8 mouse cellular contexts compared by ENCODE assay signal in genomic region chr13:54469012-54469354, GRCm38 (mm10). TPM values are rescaled to one million over a fixed set of nuclear protein-coding genes. Genes with fewer than 3 reads are reported as not detected.
A peak's percentile ranks its signal among the peaks of the same experiment; 100 is the strongest.
DNase-seq lines count a peak whose midpoint lies in the region; ATAC-seq and TF ChIP-seq lines count a peak whose summit lies in the region.

No protein-coding gene starts in this region.

- TF ChIP-seq POLR2A in lung, adult 2 months (IDR thresholded peaks at IDR 0.05; ENCODE audit: borderline replicate concordance, extremely low read depth, low read depth, low read length) = no peak

- H3K27me3 ChIP-seq in embryonic facial prominence, embryonic 12.5 days = no peaks in the 10 kb centered on the region
- H3K27me3 ChIP-seq in intestine, embryonic 16.5 days (replicated peaks; ENCODE audit: control insufficient read depth, insufficient read depth, low read length) = no peaks in the 10 kb centered on the region
- H3K27me3 ChIP-seq in neural tube, embryonic 14.5 days (ENCODE audit: control insufficient read depth, insufficient read depth, low read length) = no peaks in the 10 kb centered on the region

- peak overlapping the region; percentile 85 for H3K4me2 ChIP-seq in embryonic facial prominence, embryonic 12.5 days (replicated peaks)
- H3K4me2 ChIP-seq in intestine, embryonic 16.5 days (ENCODE audit: low read depth, low read length) = peak overlapping the region; percentile 40
- H3K4me2 ChIP-seq in neural tube, embryonic 14.5 days (ENCODE audit: low read depth, low read length) = peak overlapping the region; percentile 72

- intact Hi-C loops in left cerebral cortex, postnatal 10 days (cut with DNase I) = loop anchor here (5.0 kb wide), 1 partner anchor 93 kb away; no protein-coding TSS in a partner anchor

- peak overlapping the region; percentile 41 for H3K4me3 ChIP-seq in lung, adult 2 months (replicated peaks; ENCODE audit: extremely low read depth, low read depth, low read length)
- H3K4me3 ChIP-seq in embryonic facial prominence, embryonic 12.5 days = peak overlapping the region; percentile 100
- peak overlapping the region; percentile 88 for H3K4me3 ChIP-seq in intestine, embryonic 16.5 days (ENCODE audit: low read length)
- H3K4me3 ChIP-seq in neural tube, embryonic 14.5 days (ENCODE audit: low read depth, low read length) = peak overlapping the region; percentile 95

- WGBS in lung, adult 2 months = 11% methylated on average over 4 of the region's 4 CpGs
- WGBS in embryonic facial prominence, embryonic 12.5 days = 20% methylated on average over 4 of the region's 4 CpGs
- 14% methylated on average over 4 of the region's 4 CpGs for WGBS in intestine, embryonic 16.5 days
- 20% methylated on average over 4 of the region's 4 CpGs for WGBS in neural tube, embryonic 14.5 days

- TF ChIP-seq CTCF in lung, adult 2 months (IDR thresholded peaks at IDR 0.05; ENCODE audit: insufficient read depth, low read length) = no peak

- peak; percentile 57; the same call in 1 of the 2 replicates for ATAC-seq in embryonic facial prominence, embryonic 12.5 days (ENCODE audit: insufficient number of reproducible peaks, insufficient read depth, low FRiP score, low TSS enrichment)
- peak; percentile 85 for ATAC-seq in intestine, embryonic 16.5 days
- ATAC-seq in neural tube, embryonic 14.5 days (ENCODE audit: low read depth) = peak; percentile 63; the same call in 1 of the 2 replicates

- peaks cover 33% of the 10 kb centered on the region for H3K36me3 ChIP-seq in embryonic facial prominence, embryonic 12.5 days
- peaks cover 36% of the 10 kb centered on the region for H3K36me3 ChIP-seq in intestine, embryonic 16.5 days (ENCODE audit: control insufficient read depth, insufficient read depth, low read length)
- peaks cover 25% of the 10 kb centered on the region for H3K36me3 ChIP-seq in neural tube, embryonic 14.5 days (ENCODE audit: control insufficient read depth, insufficient read depth, low read length)

- no peak overlapping the region for H3K27ac ChIP-seq in embryonic facial prominence, embryonic 12.5 days
- no peak overlapping the region for H3K27ac ChIP-seq in intestine, embryonic 16.5 days (ENCODE audit: low read length)
- H3K27ac ChIP-seq in neural tube, embryonic 14.5 days (ENCODE audit: low read depth, low read length) = no peak overlapping the region

- no peak for DNase-seq in lung, adult 2 months
- DNase-seq in lung, postnatal 36 days = no peak
- no peak for DNase-seq in left cerebral cortex, postnatal 10 days (ENCODE audit: extremely low spot score in 1 of 2, low spot score in 2 of 2)
- DNase-seq in layer of hippocampus, postnatal 36 days = no peak
- no peak for DNase-seq in spleen, adult 18-20 months

- H3K9me3 ChIP-seq in embryonic facial prominence, embryonic 12.5 days = peaks cover 7% of the 10 kb centered on the region; the same call in 1 of the 2 replicates
- H3K9me3 ChIP-seq in intestine, embryonic 16.5 days (ENCODE audit: control insufficient read depth, low read length) = no peaks in the 10 kb centered on the region
- H3K9me3 ChIP-seq in neural tube, embryonic 14.5 days (ENCODE audit: control insufficient read depth, low read length) = no peaks in the 10 kb centered on the region

- peaks cover 2% of the 10 kb centered on the region; the same call in 1 of the 2 replicates for H3K4me1 ChIP-seq in lung, adult 2 months (ENCODE audit: control insufficient read depth, insufficient read depth, low read length)
- H3K4me1 ChIP-seq in embryonic facial prominence, embryonic 12.5 days = peaks cover 10% of the 10 kb centered on the region
- peaks cover 7% of the 10 kb centered on the region for H3K4me1 ChIP-seq in intestine, embryonic 16.5 days (ENCODE audit: control insufficient read depth, insufficient read depth, low read length)
- peaks cover 8% of the 10 kb centered on the region; the same call in 1 of the 2 replicates for H3K4me1 ChIP-seq in neural tube, embryonic 14.5 days (ENCODE audit: control insufficient read depth, insufficient read depth, low read length)

- H3K9ac ChIP-seq in embryonic facial prominence, embryonic 12.5 days = no peak overlapping the region; the same call in 1 of the 2 replicates
- H3K9ac ChIP-seq in intestine, embryonic 16.5 days (ENCODE audit: low read depth, low read length) = peak overlapping the region; percentile 93
- no peak overlapping the region for H3K9ac ChIP-seq in neural tube, embryonic 14.5 days (replicated peaks; ENCODE audit: low read depth, low read length)

RNA-seq across cellular contexts. Expression of gene Thoc3, which starts 0.3 kb away (rescaled TPM):
- 27.8 and 35.6 TPM in 2 replicates for polyA plus RNA-seq in lung, adult 2 months (2012; rRNA removed)
- polyA plus RNA-seq in embryonic facial prominence, embryonic 12.5 days (2016; fragmentation: Nextera tagmentation; extraction: Ambion mirVana) = 142 and 149 TPM in 2 replicates
- 86.3 and 90.6 TPM in 2 replicates for polyA plus RNA-seq in intestine, embryonic 16.5 days (2015; fragmentation: Nextera tagmentation; extraction: Ambion mirVana)
- polyA plus RNA-seq in neural tube, embryonic 14.5 days (2014; fragmentation: Nextera tagmentation; extraction: Ambion mirVana) = 91.0 and 102 TPM in 2 replicates
- total RNA-seq in left cerebral cortex, postnatal 10 days (2021) = 10 to 100 TPM; 41.3 to 41.4 TPM
- total RNA-seq in layer of hippocampus, postnatal 36 days (2021) = 10 to 100 TPM; 35.7 to 36.7 TPM

RNA-seq across cellular contexts. Expression of gene Simc1, which starts 34.6 kb away (rescaled TPM):
- polyA plus RNA-seq in lung, adult 2 months (2012; rRNA removed) = 4.8 and 5.7 TPM in 2 replicates
- polyA plus RNA-seq in embryonic facial prominence, embryonic 12.5 days (2016; fragmentation: Nextera tagmentation; extraction: Ambion mirVana) = 20.2 and 21.1 TPM in 2 replicates
- 5.0 and 5.1 TPM in 2 replicates for polyA plus RNA-seq in intestine, embryonic 16.5 days (2015; fragmentation: Nextera tagmentation; extraction: Ambion mirVana)
- polyA plus RNA-seq in neural tube, embryonic 14.5 days (2014; fragmentation: Nextera tagmentation; extraction: Ambion mirVana) = 30.1 and 33.4 TPM in 2 replicates
- total RNA-seq in left cerebral cortex, postnatal 10 days (2021) = 10 to 100 TPM; 17.4 to 19.9 TPM
- total RNA-seq in layer of hippocampus, postnatal 36 days (2021) = 10 to 100 TPM; 17.4 to 18.2 TPM

Comparison
In these comparisons a context has a peak if more than half of its experiments do, and no peak if none do; other contexts are left out.
1. H3K4me3 ChIP-seq: peak in every context shown above with its lines; median percentile 100 in embryonic facial prominence, embryonic 12.5 days; 95 in neural tube, embryonic 14.5 days; 88 in intestine, embryonic 16.5 days; 41 in lung, adult 2 months.